Mouse (Mus musculus): Measurements from ENCODE around the gene Cga. TPM values are rescaled to one million over a fixed set of nuclear protein-coding genes. Genes with fewer than 3 reads are reported as not detected.

Cga gene
- polyA plus RNA-seq, 1 experiment from 2014 or later, result not detected

DNA sequence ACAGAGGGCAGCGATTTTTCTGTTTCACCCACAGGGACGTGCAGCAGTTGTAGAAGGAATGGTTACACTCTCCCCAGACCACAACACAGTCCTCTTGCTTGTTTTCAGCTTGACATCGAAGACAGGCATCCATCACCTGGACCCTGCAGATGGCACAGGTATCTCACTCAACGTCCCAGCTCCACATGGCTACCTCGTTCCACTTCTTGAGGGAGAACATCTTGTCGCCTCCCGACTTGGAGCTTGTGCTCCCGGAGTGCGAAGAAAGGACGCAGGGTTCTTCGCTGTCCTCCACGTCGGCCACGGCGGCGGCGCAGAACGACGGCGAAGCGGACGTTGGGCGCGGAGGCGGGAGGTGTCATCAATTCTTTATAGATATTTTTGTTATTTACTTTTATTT is 47.5 kb downstream of the Cga start:
- WGBS, result 95% methylated on average over 25 of the region's 25 CpGs
- no peak overlapping the region for H3K27ac ChIP-seq
- H3K9me3 ChIP-seq, result no peaks in the 10 kb centered on the region
- ATAC-seq, result no peak
- no peaks in the 10 kb centered on the region for H3K27me3 ChIP-seq
- no peak overlapping the region for H3K4me3 ChIP-seq (replicated peaks)
- no peak overlapping the region for H3K9ac ChIP-seq (replicated peaks)
- no peak overlapping the region for H3K4me2 ChIP-seq (replicated peaks)
- no peaks in the 10 kb centered on the region for H3K36me3 ChIP-seq
- no peaks in the 10 kb centered on the region for H3K4me1 ChIP-seq (replicated peaks)

DNA sequence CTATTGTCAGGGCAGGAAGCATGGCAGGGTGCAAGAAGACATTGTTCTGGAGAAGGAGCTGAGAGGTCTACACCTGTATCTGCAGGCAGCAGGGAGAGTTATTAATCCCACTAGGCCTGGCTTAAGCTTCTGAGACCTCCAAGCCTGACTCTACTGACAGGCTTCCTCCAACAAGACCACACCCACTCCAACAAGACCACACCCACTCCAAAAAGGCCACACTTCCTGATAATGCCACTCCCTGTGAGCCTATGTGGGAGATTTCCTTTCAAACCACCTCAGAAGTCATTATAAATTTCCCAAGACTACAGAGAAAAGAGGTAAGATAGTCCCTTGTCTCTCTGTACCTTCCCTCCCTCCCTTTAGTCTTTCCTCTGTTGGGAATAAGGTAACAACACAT is 53.6 kb downstream of the Cga start:
- Histone ChIP-seq H3K4me2 (replicated peaks) (no peak overlapping the region), H3K27me3 (no peaks in the 10 kb centered on the region), H3K9me3 (no peaks in the 10 kb centered on the region), H3K27ac (no peak overlapping the region), H3K9ac (replicated peaks) (no peak overlapping the region), H3K4me1 (replicated peaks) (no peaks in the 10 kb centered on the region), H3K36me3 (no peaks in the 10 kb centered on the region), H3K4me3 (replicated peaks) (no peak overlapping the region)
- ATAC-seq, result no peak

DNA sequence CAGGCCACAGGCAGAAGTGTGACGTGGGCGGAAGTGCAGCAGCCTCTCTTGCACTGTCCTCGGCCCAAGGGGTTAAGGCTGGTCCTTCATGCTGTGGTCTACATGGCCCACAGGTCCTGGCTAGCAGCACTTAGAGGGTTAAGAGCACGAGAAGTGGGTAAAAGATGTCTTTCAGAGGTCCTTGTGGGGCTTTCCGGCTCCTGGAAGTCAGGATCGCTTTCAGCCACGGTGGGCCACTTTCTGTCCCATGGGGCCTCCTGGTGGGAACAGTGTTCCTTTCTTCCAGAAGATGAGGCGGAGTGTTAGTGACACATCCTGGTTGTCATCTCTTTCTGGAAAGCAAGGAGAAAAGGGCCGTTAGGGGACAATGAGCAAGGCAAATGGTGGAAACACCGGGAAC is 60.1 kb downstream of the Cga start:
- 0 out of 2 replicates have a peak, but pooled peaks cover 3% of the 10 kb centered on the region for H3K36me3 ChIP-seq
- WGBS, result 86% methylated on average over 10 of the region's 10 CpGs
- H3K4me1 ChIP-seq (replicated peaks), result no peaks in the 10 kb centered on the region
- H3K9me3 ChIP-seq, result no peaks in the 10 kb centered on the region
- no peaks in the 10 kb centered on the region for H3K27me3 ChIP-seq
- no peak for ATAC-seq
- no peak overlapping the region for H3K4me3 ChIP-seq (replicated peaks)
- no peak overlapping the region for H3K4me2 ChIP-seq (replicated peaks)
- H3K27ac ChIP-seq, result no peak overlapping the region
- no peak overlapping the region for H3K9ac ChIP-seq (replicated peaks)

Other genes with a start within 250 kb of the Cga start
- 54.6 and 55.3 TPM in 2 replicates for gene Slc35a1, start 206.3 kb upstream of the Cga start, polyA plus RNA-seq (2015; fragmentation: Nextera tagmentation; extraction: Ambion mirVana)
- 1.3 and 1.4 TPM in 2 replicates for gene Cfap206, start 163.6 kb upstream of the Cga start, polyA plus RNA-seq (2015; fragmentation: Nextera tagmentation; extraction: Ambion mirVana)
- gene Gm136, start 137.5 kb upstream of the Cga start, polyA plus RNA-seq (2015; fragmentation: Nextera tagmentation; extraction: Ambion mirVana), result not detected in 2 replicates
- gene Smim8, start 115.4 kb upstream of the Cga start, polyA plus RNA-seq (2015; fragmentation: Nextera tagmentation; extraction: Ambion mirVana), result 46.6 and 53.3 TPM in 2 replicates
- 40.3 and 42.5 TPM in 2 replicates for gene Zfp292, start 10.8 kb upstream of the Cga start, polyA plus RNA-seq (2015; fragmentation: Nextera tagmentation; extraction: Ambion mirVana)